Mouse (Mus musculus) kidney, adult 2 months (tissue): ENCODE results near the gene Duox2. TPM values are rescaled to one million over a fixed set of nuclear protein-coding genes. Genes with fewer than 3 reads are reported as not detected.

ENCODE experiments used
- DNase-seq: peaks from one replicate; pipeline ENCODE4 v3.0.0; 2021
- H3K27ac ChIP-seq: fragments of 200-500 bp; 2 replicates; pipeline ENCODE4 v1.5.1; 2012; ENCODE audit warnings: low read depth, low read length, control low read depth, inconsistent platforms; ENCODE audit not compliant: insufficient read depth
- H3K27me3 ChIP-seq: fragments of 200-500 bp; replicated peaks from 2 replicates; pipeline ENCODE4 v1.6.1; 2012; ENCODE audit warnings: mild to moderate bottlenecking, moderate library complexity, low read length, inconsistent platforms; ENCODE audit not compliant: control insufficient read depth, insufficient read depth
- H3K36me3 ChIP-seq: fragments of 200-500 bp; 2 replicates; pipeline ENCODE4 v1.6.1; 2012; ENCODE audit warnings: mild to moderate bottlenecking, moderate library complexity, low read length, inconsistent platforms; ENCODE audit not compliant: control insufficient read depth, insufficient read depth
- H3K4me1 ChIP-seq: fragments of 200-500 bp; 2 replicates; pipeline ENCODE4 v1.6.1; 2011; ENCODE audit warnings: low read length; ENCODE audit not compliant: control insufficient read depth, insufficient read depth
- H3K4me3 ChIP-seq: fragments of 200-500 bp; 2 replicates; pipeline ENCODE4 v1.5.1; 2011; ENCODE audit warnings: mild to moderate bottlenecking, low read depth, low read length, control low read depth; ENCODE audit not compliant: insufficient read depth
- CTCF ChIP-seq: fragments of 200-500 bp; conservative IDR thresholded peaks from 2 replicates; pipeline ENCODE4 v1.5.1; 2011; ENCODE audit warnings: low read depth, mild to moderate bottlenecking, control low read depth, low read length, moderate library complexity, mixed read lengths; ENCODE audit not compliant: insufficient read depth, insufficient read length
- POLR2A ChIP-seq: fragments of 200-500 bp; IDR thresholded peaks from one replicate; pipeline ENCODE4 v1.6.1; 2011; ENCODE audit warnings: low read depth, low read length, control low read depth
- WGBS: fragments of 180-500 bp; shearing (Covaris S2); methylation state at CpG from one replicate; pipeline ENCODE4 v1.1.7; 2018; 5-methylcytosine and 5-hydroxymethylcytosine counted together
- polyA plus RNA-seq: library from polyadenylated mRNA; depleted of rRNA; stranded (reverse); fragments of >200 nt; gene quantifications from 2 replicates; pipeline ENCODE4 v1.2.3, GENCODE M21; 2012

The Duox2 gene
- polyA plus RNA-seq, 1 experiment: 0.17 TPM

DNA sequence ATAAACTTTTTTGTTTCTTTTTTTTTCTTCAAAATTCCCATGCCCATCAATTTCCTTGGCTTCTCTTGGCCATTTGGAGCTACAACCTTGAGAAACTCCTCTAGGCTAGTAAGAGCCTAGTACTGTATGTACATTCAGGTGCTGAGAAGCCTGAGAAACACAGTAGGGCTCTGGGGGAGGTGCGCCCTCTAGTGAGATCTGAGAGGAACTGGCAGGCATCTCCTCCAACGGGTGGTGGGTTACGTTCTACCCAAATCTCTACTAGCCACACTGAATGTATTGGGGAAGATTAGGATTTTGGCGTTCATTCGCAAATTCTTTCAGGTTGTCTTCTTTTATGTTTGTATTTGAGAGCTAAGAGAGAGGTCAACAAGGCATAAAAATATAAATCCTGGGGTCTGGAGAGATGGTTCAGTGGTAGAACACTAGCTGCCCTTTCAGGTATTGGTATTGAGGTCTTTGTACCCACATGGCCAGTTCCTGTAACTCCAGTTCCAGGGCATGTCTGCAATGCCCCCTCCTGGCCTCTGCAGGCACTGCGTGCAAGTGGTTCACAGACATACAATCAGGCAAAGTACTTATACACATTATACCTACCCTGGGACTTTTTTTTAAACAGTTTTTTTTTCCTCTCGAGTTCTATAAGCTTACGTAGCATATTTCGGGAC, 4.5 kb upstream of the Duox2 start:
- peak; percentile 81 for DNase-seq
- Histone ChIP-seq H3K36me3 (no peaks in the 10 kb centered on the region), H3K4me3 (no peak overlapping the region), H3K27me3 (peaks cover 7% of the 10 kb centered on the region; the same call in 1 of the 2 replicates), H3K27ac (no peak overlapping the region), H3K4me1 (peaks cover 9% of the 10 kb centered on the region)
- TF ChIP-seq CTCF (peak; percentile 87), POLR2A (no peak)
- WGBS: 9% methylated on average over 9 of the region's 9 CpGs

DNA sequence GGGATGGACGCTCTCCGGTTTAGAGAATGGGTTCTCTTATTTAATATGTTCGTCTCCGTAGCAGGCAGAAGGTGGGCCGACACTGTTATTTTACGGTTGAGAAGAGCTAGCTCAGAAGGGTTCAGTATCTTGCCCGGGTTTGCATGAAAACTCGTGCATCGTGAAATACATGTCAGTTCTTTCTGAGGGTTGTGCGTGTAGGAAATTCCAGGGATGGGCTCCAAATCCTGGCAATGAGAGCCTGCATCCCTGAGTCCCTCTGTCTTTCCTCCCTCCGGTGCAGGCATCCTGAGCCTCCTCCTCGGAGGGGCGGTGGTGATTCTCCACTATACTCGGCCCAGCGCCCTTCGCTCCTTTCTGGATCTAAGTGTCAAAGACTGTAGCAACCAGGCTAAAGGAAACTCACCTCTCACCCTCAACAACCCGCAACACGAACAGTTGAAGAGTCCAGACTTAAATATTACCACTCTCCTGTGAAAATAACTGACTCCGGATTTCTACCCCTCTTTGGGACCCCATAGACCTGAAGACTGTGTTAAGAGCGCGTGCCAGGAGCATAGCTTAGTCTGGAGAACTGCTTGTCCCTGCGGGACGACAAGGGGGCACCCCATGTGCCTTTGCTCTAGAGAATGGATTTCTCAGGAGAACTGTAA, 3.8 kb upstream of the Duox2 start:
- 9% methylated on average over 23 of the region's 23 CpGs for WGBS
- no peak overlapping the region; the same call in 1 of the 2 replicates for H3K4me3 ChIP-seq
- H3K27ac ChIP-seq: no peak overlapping the region
- TF ChIP-seq CTCF: no peak
- no peak for TF ChIP-seq POLR2A
- H3K27me3 ChIP-seq: peaks cover 12% of the 10 kb centered on the region; the same call in 1 of the 2 replicates
- H3K4me1 ChIP-seq: peaks cover 9% of the 10 kb centered on the region
- H3K36me3 ChIP-seq: no peaks in the 10 kb centered on the region
- no peak for DNase-seq

DNA sequence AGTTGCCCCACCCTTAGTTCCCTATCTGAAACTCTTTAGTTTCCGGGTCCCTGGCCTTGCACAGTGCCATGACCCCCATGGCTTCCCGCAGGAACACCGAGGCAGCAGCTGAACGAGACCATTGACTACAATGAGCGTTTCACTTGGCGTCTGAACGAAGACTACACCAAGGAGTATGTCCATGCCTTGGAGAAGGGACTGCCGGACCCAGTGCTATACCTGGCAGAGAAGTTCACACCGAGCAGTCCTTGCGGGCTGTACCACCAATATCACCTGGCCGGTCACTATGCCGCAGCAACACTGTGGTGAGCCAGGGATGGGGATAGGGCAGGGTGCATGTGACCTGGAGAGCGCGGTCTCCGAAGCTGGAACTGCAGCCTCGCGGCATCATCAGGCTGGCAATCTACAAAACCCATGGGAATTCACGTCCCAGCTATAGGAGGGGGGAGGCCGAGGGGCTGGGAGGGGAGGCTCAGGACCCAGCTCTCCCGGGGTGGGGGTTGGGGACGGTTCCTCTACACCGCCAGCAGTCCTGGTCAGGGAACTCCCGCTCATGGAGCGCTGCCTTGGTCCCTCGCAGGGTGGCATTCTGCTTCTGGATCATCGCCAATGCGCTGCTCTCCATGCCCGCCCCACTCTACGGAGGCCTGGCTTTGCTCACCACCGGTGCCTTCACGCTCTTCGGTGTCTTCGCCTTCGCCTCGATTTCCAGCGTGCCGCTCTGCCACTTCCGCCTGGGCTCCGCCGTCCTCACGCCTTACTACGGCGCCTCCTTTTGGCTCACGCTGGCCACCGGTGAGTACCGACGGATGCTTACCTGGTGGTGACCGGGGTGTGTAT, 3.1 kb upstream of the Duox2 start:
- Histone ChIP-seq H3K36me3 (no peaks in the 10 kb centered on the region), H3K27ac (no peak overlapping the region), H3K4me3 (no peak overlapping the region; the same call in 1 of the 2 replicates), H3K27me3 (peaks cover 12% of the 10 kb centered on the region; the same call in 1 of the 2 replicates), H3K4me1 (peaks cover 9% of the 10 kb centered on the region)
- WGBS: 1% methylated on average over 48 of the region's 48 CpGs
- TF ChIP-seq CTCF (no peak), POLR2A (no peak)
- peak; percentile 32 for DNase-seq

DNA sequence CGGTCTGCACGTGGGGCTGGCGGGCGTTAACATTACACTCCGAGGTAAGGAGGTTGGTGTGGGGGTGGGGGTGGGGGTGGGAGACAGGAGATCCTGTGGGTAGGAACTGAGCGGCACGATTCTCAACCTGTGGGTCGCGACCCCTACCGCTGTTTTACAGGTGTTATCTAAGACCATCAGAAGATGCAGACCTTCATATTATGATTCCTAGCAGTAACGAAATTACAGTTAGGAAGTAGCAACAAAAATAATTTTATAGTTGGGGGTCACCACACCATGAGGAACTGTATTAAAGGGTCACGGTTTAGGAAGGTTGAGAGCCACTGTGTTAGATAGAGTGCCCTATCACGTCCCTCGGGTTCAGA, 2.4 kb upstream of the Duox2 start:
- Histone ChIP-seq H3K36me3 (no peaks in the 10 kb centered on the region), H3K4me3 (no peak overlapping the region), H3K4me1 (peaks cover 9% of the 10 kb centered on the region), H3K27ac (no peak overlapping the region), H3K27me3 (peaks cover 12% of the 10 kb centered on the region; the same call in 1 of the 2 replicates)
- no peak for DNase-seq
- TF ChIP-seq POLR2A: no peak
- TF ChIP-seq CTCF: no peak
- WGBS: 8% methylated on average over 14 of the region's 14 CpGs

DNA sequence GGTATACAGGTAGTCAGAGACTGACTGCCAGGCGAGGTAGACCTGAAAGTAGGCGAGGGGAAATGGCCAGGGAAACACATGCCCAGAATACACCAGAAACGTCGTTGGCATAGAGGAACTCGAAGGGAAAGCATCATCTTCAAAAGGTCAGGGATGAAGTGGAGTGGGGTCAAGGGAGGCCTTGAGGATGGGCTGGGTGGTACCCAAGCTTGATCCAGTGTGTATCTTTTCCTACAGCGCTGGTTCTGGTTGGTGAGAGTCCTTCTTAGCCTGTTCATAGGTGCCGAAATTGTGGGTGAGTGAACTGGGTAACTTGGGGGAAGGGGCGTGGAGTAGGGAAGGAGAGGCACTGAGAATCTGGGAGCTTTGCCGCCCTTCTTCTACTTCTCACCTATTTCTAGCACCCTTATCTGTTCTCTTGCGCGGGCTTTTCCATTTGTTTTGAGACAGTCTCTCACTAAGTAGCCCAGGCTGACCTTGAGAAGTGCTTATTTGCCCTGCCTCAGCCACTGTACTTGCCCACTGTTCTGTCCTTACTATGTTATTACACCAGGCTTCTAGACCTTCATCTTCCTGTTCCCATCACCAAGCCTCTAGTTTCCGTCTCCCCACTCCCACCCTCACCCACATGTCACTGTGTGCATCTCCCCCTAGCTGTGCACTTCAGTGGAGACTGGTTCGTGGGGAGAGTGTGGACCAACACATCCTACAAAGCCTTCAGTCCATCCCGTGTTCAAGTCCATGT, 1.8 kb upstream of the Duox2 start:
- peaks cover 9% of the 10 kb centered on the region for H3K4me1 ChIP-seq
- H3K4me3 ChIP-seq: no peak overlapping the region
- no peak overlapping the region for H3K27ac ChIP-seq
- no peak for DNase-seq
- 26% methylated on average over 14 of the region's 14 CpGs for WGBS
- peaks cover 12% of the 10 kb centered on the region; the same call in 1 of the 2 replicates for H3K27me3 ChIP-seq
- TF ChIP-seq POLR2A: no peak
- TF ChIP-seq CTCF: no peak
- H3K36me3 ChIP-seq: no peaks in the 10 kb centered on the region

DNA sequence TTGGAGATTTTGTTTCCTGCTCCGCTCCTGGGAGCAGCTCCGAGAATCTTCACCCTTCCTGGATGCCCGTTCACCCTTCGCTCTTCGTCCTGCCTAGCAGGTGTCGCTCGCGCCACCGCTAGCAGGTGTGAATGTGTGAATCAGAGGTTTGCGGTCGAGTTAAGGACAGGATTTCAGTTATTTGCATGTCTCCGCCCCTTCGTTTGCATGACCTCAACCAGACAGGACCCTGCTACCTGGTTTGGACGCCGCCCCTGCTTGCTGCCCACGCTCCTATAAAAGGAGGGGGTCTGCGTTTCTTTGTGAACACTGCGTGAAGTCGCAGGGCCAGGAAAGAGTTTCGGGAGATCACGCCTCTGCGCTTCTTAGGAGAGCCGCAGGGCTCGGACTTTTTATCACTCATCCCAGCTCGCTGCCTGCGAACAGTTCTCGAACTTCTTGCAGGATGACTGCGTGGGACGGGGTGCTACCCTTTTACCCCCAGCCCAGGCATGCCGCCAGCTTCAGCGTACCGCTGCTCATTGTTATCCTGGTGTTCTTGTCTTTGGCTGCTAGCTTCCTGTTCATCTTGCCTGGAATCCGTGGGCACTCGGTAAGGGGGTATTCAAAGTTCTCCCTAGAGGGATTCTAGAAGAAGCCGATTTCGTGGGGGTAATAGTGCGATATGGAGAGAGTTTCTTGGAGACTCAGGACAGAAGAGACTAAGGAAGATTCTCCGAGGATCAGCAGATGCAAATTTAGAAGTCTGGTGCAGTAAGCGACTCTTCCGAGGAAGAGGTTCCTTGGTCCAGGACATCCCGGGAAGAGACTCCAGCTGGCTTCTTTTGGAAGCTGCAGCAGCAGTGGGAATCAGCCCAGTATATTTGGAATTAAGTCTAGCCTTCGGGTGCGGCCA, 594 bp upstream of the Duox2 start, which contains the start of gene Duoxa2:
TSS of gene Duoxa2 (plus strand) at position 305 of the 895 bp plus-strand sequence.
- H3K4me3 ChIP-seq: peak within 1 kb of the TSS; percentile 23; the same call in 1 of the 2 replicates
- TF ChIP-seq POLR2A (no peak), CTCF (no peak)
- H3K27ac ChIP-seq: no peak within 1 kb of the TSS
- H3K4me1 ChIP-seq: peaks cover 9% of the 10 kb centered on the region
- WGBS: 2% methylated on average over 43 of the region's 43 CpGs
- DNase-seq: peak; percentile 36
- no peaks in the 10 kb centered on the region for H3K36me3 ChIP-seq
- peaks cover 12% of the 10 kb centered on the region for H3K27me3 ChIP-seq
